Mouse (Mus musculus) small intestine, adult 2 months (tissue): ENCODE data around the gene Ttll4.

Source experiments
- CTCF ChIP-seq: fragments of 200-500 bp; IDR thresholded peaks from 2 replicates; pipeline ENCODE4 v1.5.1; 2012; ENCODE audit warnings: low read depth, mild to moderate bottlenecking, control low read depth, inconsistent platforms, low read length, moderate library complexity, mixed read lengths; ENCODE audit not compliant: insufficient replicate concordance, insufficient read length; ENCODE audit errors: extremely low read depth
- POLR2A ChIP-seq: fragments of 200-500 bp; IDR thresholded peaks from 2 replicates; pipeline ENCODE4 v1.6.1; 2012; ENCODE audit warnings: low read depth, mild to moderate bottlenecking, control low read depth, inconsistent platforms, low read length, moderate library complexity

DNA sequence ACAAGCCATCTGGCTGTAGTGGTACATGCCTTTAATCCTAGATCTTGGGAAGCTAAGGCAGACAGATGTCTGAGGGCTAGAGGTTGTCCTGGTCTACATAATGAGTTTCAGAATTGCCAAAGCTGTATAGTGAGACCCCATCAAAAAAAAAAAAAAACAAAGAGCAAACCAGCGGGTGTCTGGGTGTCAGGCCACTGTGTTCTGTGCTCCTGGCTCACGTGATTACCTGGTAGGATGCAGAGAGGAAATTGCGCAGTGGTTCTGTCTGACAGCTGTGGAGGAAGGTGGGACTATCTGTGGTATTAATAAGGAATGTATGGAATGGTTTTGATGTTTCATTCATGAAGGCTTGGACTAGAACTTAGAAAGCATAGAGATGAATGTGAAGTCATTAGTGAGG, 15.3 kb downstream of the Ttll4 start:
- TF ChIP-seq POLR2A, result no peak
- no peak for TF ChIP-seq CTCF
